Mouse (Mus musculus) heart, postnatal 36 days (tissue): Measurements from ENCODE around the gene Suco. TPM values are rescaled to one million over a fixed set of nuclear protein-coding genes. Genes with fewer than 3 reads are reported as not detected.
A peak's percentile ranks its signal among the peaks of the same experiment; 100 is the strongest.

Experiments used
- DNase-seq, 2 experiments: peaks; one replicate each; pipeline ENCODE4 v3.0.0; 2021 to 2022
- intact Hi-C: fragments of 180-260 bp; cut with DNase I; formaldehyde crosslinking; loops from one replicate; pipeline ENCODE4 v1.15.1; 2025
- total RNA-seq, 2 experiments: library from RNA; stranded (reverse); gene quantifications; 2 replicates each; pipeline ENCODE4 v1.2.3; 2021

Gene Suco
- total RNA-seq, 2 experiments from 2014 or later: 17.4 to 19.4 TPM

- no peak for DNase-seq
- intact Hi-C loops: no loop called here
Observed at GRCm38 (mm10) chr1:161793321-161793720, 83.2 kb downstream of the Suco start.

DNA sequence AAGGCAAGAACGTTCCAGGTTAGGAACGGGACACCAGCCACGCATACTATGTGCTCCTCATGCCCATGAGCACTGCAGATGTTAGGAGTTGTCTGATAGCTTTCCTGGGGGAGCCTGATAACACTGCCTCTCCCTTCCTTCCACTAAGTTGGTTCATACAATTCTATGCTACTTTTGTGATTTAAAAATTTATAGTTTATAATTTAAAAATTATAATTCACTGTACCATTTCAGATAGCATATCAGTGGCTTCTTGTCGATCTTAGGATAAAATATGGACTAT is 83.9 kb downstream of the Suco start:
- intact Hi-C loops: no loop called here
- no peak for DNase-seq

DNA sequence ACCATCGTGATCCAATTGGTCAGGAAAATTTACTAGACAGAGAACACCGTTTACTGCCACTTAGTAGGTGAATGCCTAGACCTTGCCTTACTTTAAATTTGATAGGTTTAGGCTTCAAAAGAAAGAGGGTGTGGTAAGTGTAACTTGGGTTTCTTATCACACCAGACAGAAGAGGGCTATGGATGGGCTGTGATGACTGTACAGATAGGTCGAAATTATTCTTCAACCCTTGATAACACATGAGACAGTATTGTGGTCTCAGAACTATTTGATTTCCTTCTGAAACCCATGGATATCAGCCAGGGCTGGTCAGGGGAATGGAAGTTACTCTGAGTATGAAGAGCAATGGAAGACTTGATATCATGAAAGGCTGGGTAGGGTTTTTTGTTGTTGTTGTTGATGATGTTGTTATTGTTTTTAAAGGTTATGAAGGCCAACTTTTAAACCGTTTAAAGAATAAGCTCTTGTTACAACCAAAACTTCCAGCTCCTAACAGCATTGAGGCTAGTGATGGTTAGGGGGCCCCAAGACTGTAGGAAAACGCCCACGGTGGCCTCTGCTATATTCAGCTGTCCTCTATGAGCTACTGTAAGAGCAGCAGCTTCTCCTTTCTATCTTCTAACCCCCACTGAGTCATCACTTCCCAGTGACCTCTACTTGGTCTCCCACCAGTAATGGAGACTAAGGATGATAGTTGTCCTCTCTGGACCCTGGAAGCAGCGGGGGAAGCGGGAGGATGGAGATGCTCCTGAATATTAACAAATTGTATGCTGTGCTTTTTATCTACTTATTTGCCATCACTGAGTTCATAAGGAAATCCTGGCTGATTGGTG is 84.4 kb downstream of the Suco start:
- DNase-seq: no peak
- intact Hi-C loops: no loop called here

GRCm38 (mm10) chr1:161788339-161788738 is 88.1 kb downstream of the Suco start, which contains the start of gene Fasl:
Fasl (minus strand) TSS chr1:161788495.
- intact Hi-C loops: no loop called here
- DNase-seq: no peak

DNA sequence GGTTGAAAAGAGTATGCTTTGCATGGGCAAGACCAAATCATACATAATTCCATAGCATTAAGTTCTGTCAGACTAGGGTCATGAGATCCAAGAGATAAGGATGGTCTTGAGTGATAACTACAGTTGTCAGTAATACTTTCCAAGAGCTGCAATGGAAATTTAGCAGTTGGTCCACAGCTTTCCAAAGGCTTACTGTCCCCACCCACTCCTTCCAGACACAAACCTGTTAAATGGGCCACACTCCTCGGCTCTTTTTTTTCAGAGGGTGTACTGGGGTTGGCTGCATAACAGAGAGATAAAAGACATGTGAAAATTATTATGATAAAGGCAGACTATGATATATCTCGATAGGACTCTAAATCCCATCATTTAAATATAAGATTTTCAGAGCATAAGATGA is 93.8 kb downstream of the Suco start:
- no peak for DNase-seq
- intact Hi-C loops: no loop called here

- intact Hi-C loops: no loop called here
- DNase-seq: no peak
Observed at GRCm38 (mm10) chr1:161781594-161781993, 94.9 kb downstream of the Suco start.

DNA sequence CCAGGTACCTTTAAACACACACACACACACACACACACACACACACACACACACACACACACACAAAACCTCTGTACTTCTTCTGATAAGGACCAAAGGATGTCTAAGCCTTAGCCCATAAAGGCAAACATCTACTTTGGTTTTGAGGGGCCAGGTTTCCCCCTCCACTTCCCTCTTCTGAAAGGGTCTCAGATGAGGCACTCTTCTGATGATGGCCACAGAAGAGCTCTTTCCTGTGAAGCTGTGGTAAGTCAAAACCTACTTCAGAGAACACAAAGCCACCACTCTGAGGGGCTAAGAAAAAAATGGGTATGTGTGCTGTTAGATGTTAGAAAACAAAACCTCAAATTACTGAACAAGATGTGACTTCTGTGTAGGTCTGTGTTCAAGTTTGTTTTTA is 97.4 kb downstream of the Suco start:
- no peak for DNase-seq
- intact Hi-C loops: no loop called here

GRCm38 (mm10) chr1:161775151-161775550 is 101.3 kb downstream of the Suco start:
- intact Hi-C loops: no loop called here
- no peak for DNase-seq

- intact Hi-C loops: no loop called here
- no peak for DNase-seq
Observed at GRCm38 (mm10) chr1:161771293-161771692, 105.2 kb downstream of the Suco start.

DNA sequence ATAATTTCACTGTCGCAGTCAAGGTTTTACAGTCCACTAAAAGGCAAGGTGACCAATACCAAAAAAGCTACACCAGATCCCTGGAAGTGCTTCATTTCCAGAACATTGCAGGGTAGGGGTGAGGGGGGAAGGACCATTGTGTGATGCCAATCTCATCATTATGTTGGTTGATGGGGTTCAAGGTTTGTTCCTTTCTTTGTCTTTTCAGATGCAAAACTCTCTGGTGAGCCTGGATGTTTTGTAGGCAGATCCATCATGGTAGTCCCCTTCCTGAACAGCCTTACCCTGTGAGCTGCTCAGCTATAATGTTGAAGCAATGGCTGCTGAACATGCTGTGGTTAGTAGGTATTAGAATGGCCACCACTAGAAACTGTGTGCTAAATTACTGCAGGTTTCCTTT is 107.2 kb downstream of the Suco start:
- intact Hi-C loops: no loop called here

DNA sequence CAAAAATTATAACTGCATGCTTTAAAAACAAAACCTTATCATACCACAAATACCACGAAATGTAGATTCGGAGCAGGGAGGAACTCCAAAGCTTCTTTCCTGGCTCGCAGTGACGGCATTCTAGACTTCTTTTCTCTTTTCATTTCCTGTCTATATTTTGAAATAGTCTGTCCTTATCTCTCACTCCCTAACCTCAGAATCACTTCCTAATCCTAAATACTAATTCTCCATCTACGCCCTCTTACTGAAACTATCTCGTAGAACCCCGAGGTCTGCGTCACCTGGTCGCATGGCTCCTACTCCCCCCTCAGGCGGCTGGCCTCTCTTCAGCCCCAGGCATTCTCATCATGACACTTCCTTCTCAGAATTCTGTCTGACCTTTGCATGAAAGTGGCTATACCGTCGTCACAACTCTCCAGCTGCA is 109.4 kb downstream of the Suco start:
- intact Hi-C loops: no loop called here
- no peak for DNase-seq

More for the DNA sequence above, 107.2 kb downstream of the Suco start:
- no peak for DNase-seq

DNA sequence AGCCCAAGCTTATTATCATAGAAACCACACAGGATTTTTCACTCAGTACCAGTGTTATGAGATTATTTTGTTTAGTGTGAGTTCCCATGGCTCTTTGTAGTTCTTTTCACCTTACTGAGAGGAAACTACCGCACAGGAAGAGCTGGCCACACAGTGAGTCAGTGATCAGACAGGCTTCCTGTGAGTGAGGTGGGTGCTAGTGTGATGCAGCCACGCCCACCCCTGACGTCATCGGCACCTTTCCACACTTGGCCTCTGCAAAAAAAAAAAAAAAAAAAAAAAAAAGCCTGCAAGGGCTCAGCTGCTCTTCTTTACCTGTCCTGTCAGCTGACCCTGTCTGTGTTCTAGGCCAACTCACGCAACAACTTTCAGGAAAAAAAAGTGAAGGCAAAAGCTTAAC is 109.8 kb downstream of the Suco start:
- DNase-seq: peak; percentile 12 to 42
- intact Hi-C loops: no loop called here

Other genes with a start within 250 kb of the Suco start
- gene Fasl, start 88.2 kb downstream of the Suco start, total RNA-seq: not detected
- 10 to 100 TPM; 14.3 to 17.6 TPM for gene Pigc, start 92.5 kb upstream of the Suco start, total RNA-seq
- gene 4930558K02Rik, start 103.0 kb upstream of the Suco start, total RNA-seq: not detected